Mouse (Mus musculus): ENCODE results near the gene Dzip1.

GRCm38 (mm10) chr14:118874786-118875415 lies 50.4 kb downstream of the Dzip1 start:
- TF ChIP-seq CTCF (IDR thresholded peaks at IDR 0.05; ENCODE audit: low read depth) (no peak), EP300 (IDR thresholded peaks at IDR 0.05; ENCODE audit: low read depth) (no peak)
